In genomic region chr15:11036535-11037375, GRCm38 (mm10) we compare ENCODE assay signal across 9 mouse cellular contexts. TPM values are rescaled to one million over a fixed set of nuclear protein-coding genes. Genes with fewer than 3 reads are reported as not detected.
A peak's percentile ranks its signal among the peaks of the same experiment; 100 is the strongest.
DNase-seq lines count a peak whose midpoint lies in the region; ATAC-seq and TF ChIP-seq lines count a peak whose summit lies in the region.
"Had no signal": no experiment of that assay in that cellular context is flagged by ENCODE, and none has a peak within 500 bp of the region (broad histone marks: within the 10 kb centered on the region; RNA-seq: fewer than 3 reads in every experiment).

No protein-coding gene starts in this region.

- no peaks in the 10 kb centered on the region for H3K9me3 ChIP-seq in limb, embryonic 13.5 days

- H3K4me1 ChIP-seq in kidney, adult 2 months (ENCODE audit: control insufficient read depth, insufficient read depth, low read length), result 0 out of 2 replicates have a peak, but pooled peaks cover 3% of the 10 kb centered on the region
- peaks cover 1% of the 10 kb centered on the region; the same call in 1 of the 2 replicates for H3K4me1 ChIP-seq in cortical plate, adult 2 months (ENCODE audit: control insufficient read depth, insufficient read depth, low read length)
- peaks cover 28% of the 10 kb centered on the region for H3K4me1 ChIP-seq in limb, embryonic 13.5 days

- H3K4me3 ChIP-seq in kidney, adult 2 months (ENCODE audit: insufficient read depth, low read depth, low read length), result peak overlapping the region; percentile 34
- peak overlapping the region; percentile 33 for H3K4me3 ChIP-seq in cortical plate, adult 2 months (ENCODE audit: insufficient read depth, low read length)
- peak overlapping the region; percentile 46 for H3K4me3 ChIP-seq in limb, embryonic 13.5 days

- peak overlapping the region; percentile 76 for H3K4me2 ChIP-seq in limb, embryonic 13.5 days (replicated peaks)

- no peak for TF ChIP-seq POLR2A in kidney, adult 2 months (IDR thresholded peaks at IDR 0.05; ENCODE audit: low read depth, low read length)
- no peak for TF ChIP-seq POLR2A in cortical plate, adult 2 months (IDR thresholded peaks at IDR 0.05; ENCODE audit: extremely low read depth, insufficient read depth, low read length)

- no peak for DNase-seq in kidney, adult 2 months
- DNase-seq in kidney, postnatal 25 days, result no peak
- peak; percentile 11 for DNase-seq in forelimb bud, embryonic 11.5 days (ENCODE audit: low read depth, low spot score)
- DNase-seq in retina, postnatal 1 day, result peak; percentile 52
- DNase-seq in layer of hippocampus, adult 8-10 months (ENCODE audit: low spot score in 2 of 2), result no peak
- no peak for DNase-seq in layer of hippocampus, adult 9-11 months

- 0 out of 2 replicates have a peak, but pooled peaks have one; percentile 10 for ATAC-seq in limb, embryonic 13.5 days (ENCODE audit: low FRiP score, low read depth)

- no peak overlapping the region for H3K27ac ChIP-seq in kidney, adult 2 months (ENCODE audit: insufficient read depth, low read depth, low read length)
- no peak overlapping the region for H3K27ac ChIP-seq in cortical plate, adult 2 months (ENCODE audit: insufficient read depth, low read length)
- H3K27ac ChIP-seq in limb, embryonic 13.5 days, result no peak overlapping the region

- WGBS in kidney, adult 2 months, result 1% methylated on average over 49 of the region's 49 CpGs
- WGBS in limb, embryonic 13.5 days, result 4% methylated on average over 49 of the region's 49 CpGs

- no peaks in the 10 kb centered on the region for H3K27me3 ChIP-seq in kidney, adult 2 months (replicated peaks; ENCODE audit: control insufficient read depth, insufficient read depth, low read length)
- peaks cover 60% of the 10 kb centered on the region for H3K27me3 ChIP-seq in limb, embryonic 13.5 days

- H3K9ac ChIP-seq in limb, embryonic 13.5 days, result peak overlapping the region; percentile 54

- no peak for TF ChIP-seq CTCF in kidney, adult 2 months (conservative IDR thresholded peaks at IDR 0.05; ENCODE audit: insufficient read depth, insufficient read length, low read depth, low read length)
- no peak for TF ChIP-seq CTCF in cortical plate, adult 2 months (IDR thresholded peaks at IDR 0.05; ENCODE audit: extremely low read depth, insufficient read depth, low read length)

- H3K36me3 ChIP-seq in kidney, adult 2 months (ENCODE audit: control insufficient read depth, insufficient read depth, low read length), result no peaks in the 10 kb centered on the region
- no peaks in the 10 kb centered on the region for H3K36me3 ChIP-seq in limb, embryonic 13.5 days

RNA-seq across cellular contexts. Expression of gene Rxfp3, which starts 1.0 kb away (rescaled TPM):
- polyA plus RNA-seq in kidney, adult 2 months (2012; rRNA removed), result not detected in 2 replicates
- polyA plus RNA-seq in cortical plate, adult 2 months (2012; rRNA removed), result 0.84 and 1.1 TPM in 2 replicates
- 1.1 and 1.4 TPM in 2 replicates for polyA plus RNA-seq in limb, embryonic 13.5 days (2015; fragmentation: Nextera tagmentation; extraction: Ambion mirVana)
- total RNA-seq in layer of hippocampus, adult 8-10 months (2022), result 1 to 10 TPM; 4.5 to 5.0 (median 4.8) TPM

RNA-seq across cellular contexts. Expression of gene Adamts12, which starts 27.8 kb away (rescaled TPM):
- polyA plus RNA-seq in kidney, adult 2 months (2012; rRNA removed), result 0.80 TPM in 2 replicates
- polyA plus RNA-seq in cortical plate, adult 2 months (2012; rRNA removed), result 0.10 and 0.15 TPM in 2 replicates
- polyA plus RNA-seq in limb, embryonic 13.5 days (2015; fragmentation: Nextera tagmentation; extraction: Ambion mirVana), result 4.8 and 4.9 TPM in 2 replicates
- total RNA-seq in layer of hippocampus, adult 8-10 months (2022), result under 1 TPM; 0.39 to 0.57 (median 0.47) TPM

RNA-seq across cellular contexts. Expression of gene Slc45a2, which starts 36.2 kb away (rescaled TPM):
- polyA plus RNA-seq in kidney, adult 2 months (2012; rRNA removed), result 0.14 and 0.16 TPM in 2 replicates
- polyA plus RNA-seq in cortical plate, adult 2 months (2012; rRNA removed), result 0.04 and 0.08 TPM in 2 replicates
- 0.23 and 0.38 TPM in 2 replicates for polyA plus RNA-seq in limb, embryonic 13.5 days (2015; fragmentation: Nextera tagmentation; extraction: Ambion mirVana)
- not detected for total RNA-seq in layer of hippocampus, adult 8-10 months (2022)
- total RNA-seq: left cerebral cortex, postnatal 25 days had no signal

RNA-seq across cellular contexts. Expression of gene Amacr, which starts 55.2 kb away (rescaled TPM):
- polyA plus RNA-seq in kidney, adult 2 months (2012; rRNA removed), result 66.9 and 71.9 TPM in 2 replicates
- 10.3 and 12.6 TPM in 2 replicates for polyA plus RNA-seq in cortical plate, adult 2 months (2012; rRNA removed)
- polyA plus RNA-seq in limb, embryonic 13.5 days (2015; fragmentation: Nextera tagmentation; extraction: Ambion mirVana), result 21.2 and 21.3 TPM in 2 replicates
- 10 to 100 TPM in 3 of 4 experiments, 1 to 10 TPM in 1; 8.4 to 16.4 (median 11.4) TPM for total RNA-seq in layer of hippocampus, adult 8-10 months (2022)

Comparison
In these comparisons a context has a peak if more than half of its experiments do, and no peak if none do; other contexts are left out.
1. DNase-seq: peak in forelimb bud, embryonic 11.5 days (single experiment) and retina, postnatal 1 day (single experiment); none in kidney, adult 2 months (single experiment), kidney, postnatal 25 days (0 of 2), layer of hippocampus, adult 8-10 months (0 of 2) and layer of hippocampus, adult 9-11 months (single experiment).
2. Peak in every context shown above with its lines, with median percentiles within 50 percentile points of each other: H3K4me3 ChIP-seq.